Mouse (Mus musculus) right cerebral cortex, postnatal 25 days (tissue): ENCODE results near the gene Mvb12a.
A peak's percentile ranks its signal among the peaks of the same experiment; 100 is the strongest.
"Not testable (repeated sequence)": the region's sequence is repeated elsewhere in the genome, so short reads cannot be mapped to it uniquely, and the experiment has no call there.

Source experiments
- DNase-seq: peaks from one replicate; pipeline ENCODE4 v3.0.0; 2022

Mvb12a gene

DNA sequence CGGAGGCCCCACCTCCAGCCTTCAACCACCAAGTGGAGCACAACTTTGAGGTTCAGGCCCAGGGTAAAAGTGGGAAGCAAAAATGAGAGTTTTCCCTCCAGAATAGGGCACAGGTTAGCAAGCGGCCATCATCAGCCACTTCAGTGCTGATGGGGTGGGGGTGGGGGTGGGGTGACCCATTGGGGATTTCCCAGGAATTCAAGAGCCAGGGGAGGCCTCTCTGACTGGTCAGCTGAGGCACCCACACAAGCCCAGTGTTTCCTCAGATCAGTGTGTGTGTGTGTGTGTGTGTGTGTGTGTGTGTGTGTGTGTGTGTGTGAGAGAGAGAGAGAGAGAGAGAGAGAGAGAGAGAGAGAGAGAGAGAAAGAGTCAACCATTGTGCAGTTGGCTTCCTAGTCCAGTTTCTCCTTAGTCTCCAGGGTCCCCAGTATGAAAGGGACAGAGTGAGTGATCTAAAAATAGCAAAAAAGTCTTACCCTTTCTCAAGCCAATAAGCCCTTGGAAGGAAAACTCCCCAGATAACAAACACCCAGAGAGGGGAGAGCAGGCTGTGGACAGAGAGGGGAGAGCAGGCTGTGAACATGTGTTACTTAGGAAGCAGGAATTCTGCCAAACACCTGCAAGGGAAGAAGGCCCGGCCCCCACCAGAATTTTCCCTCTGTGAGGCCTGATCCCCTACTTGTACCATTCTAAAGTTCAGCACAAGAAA is 15.4 kb upstream of the Mvb12a start:
- DNase-seq: no peak

GRCm38 (mm10) chr8:71528362-71529073 is 14.2 kb upstream of the Mvb12a start:
- no peak for DNase-seq

- not testable (repeated sequence) for DNase-seq
These were observed 11.8 kb upstream of the Mvb12a start for GRCm38 (mm10) chr8:71530735-71531467.

GRCm38 (mm10) chr8:71534263-71534810 is 8.4 kb upstream of the Mvb12a start:
- DNase-seq: no peak

DNA sequence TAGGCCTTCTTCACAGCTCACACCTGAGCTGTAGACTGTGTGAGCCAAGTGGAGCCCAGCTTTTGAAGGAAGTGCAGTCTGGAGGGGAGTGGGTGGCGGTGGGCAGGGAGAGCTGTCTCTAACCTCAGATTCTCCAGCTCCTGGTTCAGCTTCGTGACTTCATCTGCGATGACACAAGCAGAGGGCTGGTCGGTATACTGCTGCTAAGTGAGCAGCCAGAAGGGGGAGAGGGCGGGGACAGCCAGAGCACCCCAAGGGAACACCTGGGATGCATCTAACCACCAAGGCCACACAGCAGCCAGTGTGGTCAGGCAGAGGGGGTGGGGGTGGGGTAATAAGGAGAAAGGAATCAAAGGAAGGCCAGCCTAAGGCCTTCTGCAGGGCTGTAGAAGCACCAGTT is 7.1 kb upstream of the Mvb12a start:
- DNase-seq: no peak

DNA sequence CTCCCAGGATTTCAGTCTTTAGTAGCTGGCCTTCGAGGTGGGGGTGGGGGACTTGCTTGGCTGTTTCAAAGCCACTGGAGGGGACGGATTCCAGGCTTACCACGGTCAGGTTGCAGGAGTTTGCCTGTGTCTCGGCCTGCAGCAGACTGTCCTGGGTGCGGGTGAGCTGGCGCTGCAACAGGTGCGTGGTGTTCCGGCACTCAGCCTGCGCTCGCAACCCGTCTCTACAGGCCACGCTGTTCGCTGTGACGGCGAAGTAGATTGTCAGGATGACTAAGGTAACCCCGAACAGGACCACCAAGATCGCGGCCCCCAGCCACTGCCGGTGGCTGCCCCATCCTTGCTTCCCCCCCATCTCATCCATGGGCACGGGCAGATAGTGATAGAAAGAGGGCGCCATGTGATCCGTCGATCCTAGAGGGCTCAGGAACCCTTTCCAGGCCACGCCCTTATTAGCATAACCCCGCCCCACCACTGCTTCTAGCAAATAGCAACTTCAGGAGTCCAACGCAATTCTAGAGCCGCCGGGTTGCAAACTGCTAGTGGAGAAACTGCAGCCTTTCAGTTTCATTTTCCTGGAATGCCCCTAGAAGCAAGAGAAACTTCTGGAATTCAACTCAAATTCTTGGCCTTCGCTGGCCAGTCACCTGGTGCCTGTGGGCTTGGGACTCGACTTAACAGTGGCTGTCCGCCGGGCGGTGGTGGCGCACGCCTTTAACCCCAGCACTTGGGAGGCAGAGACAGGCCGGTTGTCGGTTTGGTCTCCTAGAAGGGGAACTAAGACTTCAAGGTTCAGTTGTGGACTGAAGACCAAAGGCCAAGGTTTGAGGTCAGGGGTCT is 5.5 kb upstream of the Mvb12a start, which contains the start of gene Bst2:
Bst2 (minus strand) TSS at position 429 of the 840 bp plus-strand sequence.
- DNase-seq: no peak

GRCm38 (mm10) chr8:71543755-71544154 is 1.0 kb downstream of the Mvb12a start:
- DNase-seq: no peak

DNA sequence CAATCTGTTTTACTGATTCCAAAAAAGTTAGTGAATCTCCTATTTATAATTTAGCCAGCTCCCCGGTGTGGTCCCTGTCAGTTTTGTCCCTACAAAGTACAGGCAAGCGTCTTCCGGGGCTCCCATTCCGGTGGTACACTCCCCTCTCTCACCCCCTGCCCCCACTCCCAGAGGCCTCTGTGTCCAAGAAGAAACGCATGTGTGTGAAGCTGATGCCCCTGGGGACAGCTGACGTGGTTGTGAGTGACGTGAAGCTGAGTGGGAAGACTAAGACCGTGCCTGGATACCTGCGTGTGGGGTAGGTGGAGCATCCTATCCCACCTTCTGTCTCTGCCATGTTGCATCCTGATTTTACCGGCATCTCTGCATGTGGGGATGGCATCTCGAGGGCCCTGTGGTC is 2.3 kb downstream of the Mvb12a start:
- DNase-seq: no peak

DNA sequence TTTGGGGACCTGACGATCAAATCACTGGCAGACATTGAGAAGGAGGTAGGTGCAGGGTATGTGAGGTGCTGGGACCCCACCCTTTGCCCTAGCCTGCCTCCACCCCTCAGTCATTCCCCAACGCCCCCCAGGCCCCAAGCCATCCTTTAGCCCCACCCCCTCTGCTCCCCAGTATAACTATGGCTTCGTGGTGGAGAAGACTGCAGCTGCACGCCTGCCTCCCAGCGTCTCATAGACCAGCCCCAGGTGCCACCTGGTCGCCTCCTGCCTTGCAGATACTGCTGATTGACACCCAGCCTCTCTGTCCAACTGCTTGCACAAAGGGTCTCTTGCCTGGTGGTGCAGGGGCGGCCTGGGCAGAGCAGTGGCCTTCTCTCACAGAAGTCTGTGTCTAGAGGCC is 4.9 kb downstream of the Mvb12a start:
- no peak for DNase-seq

GRCm38 (mm10) chr8:71550754-71551153 is 8.0 kb downstream of the Mvb12a start:
- DNase-seq: no peak

- DNase-seq: no peak
These were observed 10.0 kb downstream of the Mvb12a start for GRCm38 (mm10) chr8:71552770-71553169.

- no peak for DNase-seq
These were observed 11.3 kb downstream of the Mvb12a start for GRCm38 (mm10) chr8:71554001-71554400.

DNA sequence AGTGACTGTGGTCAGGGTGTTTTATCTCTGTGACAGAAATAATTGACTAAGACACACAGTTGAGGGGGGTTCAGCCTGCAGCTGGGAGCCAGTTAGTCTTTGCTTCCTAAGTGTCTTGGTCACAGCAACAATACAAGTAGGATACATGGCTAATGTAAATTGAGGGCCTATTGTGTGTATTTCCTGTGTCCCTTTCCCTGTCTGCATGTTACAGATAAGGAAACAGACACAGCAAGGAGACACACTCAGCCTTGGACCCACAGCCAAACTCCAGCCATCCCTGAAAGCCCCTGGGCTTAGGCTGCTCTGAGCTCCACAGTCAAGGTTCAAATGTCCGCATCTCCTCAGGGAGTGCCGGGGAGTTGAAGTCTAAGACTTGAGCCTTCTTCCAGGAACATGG is 11.9 kb downstream of the Mvb12a start:
- no peak for DNase-seq

GRCm38 (mm10) chr8:71558071-71558957 is 15.6 kb downstream of the Mvb12a start, which contains the start of gene Tmem221:
TSS of gene Tmem221 (minus strand) at chr8:71558871.
- no peak for DNase-seq

DNA sequence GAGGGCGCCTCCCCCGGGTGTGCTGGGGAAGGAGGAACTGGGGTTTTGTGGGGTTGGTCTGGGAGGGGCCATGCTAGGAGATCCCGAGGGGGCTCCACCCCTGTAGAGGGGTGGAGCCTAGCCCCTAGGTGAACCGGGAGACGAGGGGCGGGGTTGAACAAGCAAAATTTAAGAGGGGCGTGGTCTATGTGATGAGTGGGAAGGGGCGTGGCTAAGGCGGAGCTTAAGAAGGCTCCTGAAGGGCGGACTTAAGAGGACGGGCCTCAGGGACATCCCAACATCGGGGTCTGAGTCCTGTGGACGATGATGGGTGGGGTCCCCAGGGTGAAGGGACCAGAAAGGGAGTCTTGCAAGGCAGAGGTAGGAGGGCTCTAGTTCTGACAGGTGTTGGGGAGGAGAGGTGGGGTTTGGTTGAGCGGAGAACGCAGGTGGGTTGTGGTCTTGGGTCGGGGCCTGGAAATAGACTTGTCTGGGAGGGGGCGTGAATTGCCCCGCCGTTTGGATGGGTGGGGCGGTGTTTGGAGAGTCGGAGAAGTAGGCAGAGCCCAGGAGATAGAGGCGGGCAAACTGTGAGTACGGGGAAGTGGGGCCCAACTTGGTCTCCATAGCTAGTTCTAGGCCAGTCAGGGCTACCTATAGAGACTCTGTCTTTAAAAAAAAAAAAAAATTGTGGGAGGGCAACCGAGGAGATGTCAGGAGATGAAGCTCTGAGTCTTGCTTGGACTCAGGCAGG is 16.4 kb downstream of the Mvb12a start:
- no peak for DNase-seq

DNA sequence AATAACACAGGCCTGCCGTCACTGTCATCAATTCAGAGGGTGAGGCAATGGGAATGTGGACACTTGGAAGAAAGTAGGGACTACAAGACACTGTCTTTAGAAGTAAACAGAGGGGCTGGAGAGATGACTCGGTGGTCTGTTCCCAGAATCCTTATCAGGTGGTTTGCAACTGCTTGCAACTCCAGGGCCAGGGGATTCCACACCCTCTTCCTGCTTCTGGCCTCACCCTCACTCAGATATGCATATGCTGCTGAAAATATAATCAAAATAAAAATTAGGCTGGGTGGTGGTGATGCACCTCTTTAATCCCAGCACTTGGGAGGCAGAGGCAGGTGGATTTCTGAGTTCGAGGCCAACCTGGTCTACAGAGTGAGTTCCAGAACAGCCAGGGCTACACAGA is 17.3 kb downstream of the Mvb12a start:
- DNase-seq: no peak

GRCm38 (mm10) chr8:71560765-71561164 is 18.0 kb downstream of the Mvb12a start:
- DNase-seq: no peak

DNA sequence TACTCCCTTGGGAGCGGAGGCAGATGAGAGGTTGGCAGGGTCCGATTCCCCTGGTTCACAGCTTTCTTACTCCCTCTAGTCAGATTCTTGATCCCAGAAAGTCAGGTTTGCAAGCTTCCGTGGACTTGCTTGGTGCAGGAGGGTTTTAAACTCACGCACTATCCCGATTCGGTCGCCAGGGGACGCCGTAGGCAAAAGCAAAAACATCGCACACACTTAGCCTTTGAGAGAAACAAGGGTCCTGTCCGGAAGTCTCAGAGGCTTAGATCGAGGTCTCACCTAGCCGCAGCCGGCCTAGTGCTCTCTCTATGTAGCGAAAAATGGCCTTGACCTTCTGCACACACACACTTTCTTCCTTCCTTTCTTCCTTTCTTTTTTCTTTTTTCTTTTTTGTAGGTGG is 18.7 kb downstream of the Mvb12a start:
- no peak for DNase-seq

GRCm38 (mm10) chr8:71562751-71563150 is 20.0 kb downstream of the Mvb12a start:
- peak; percentile 73 for DNase-seq

- no peak for DNase-seq
These were observed 21.3 kb downstream of the Mvb12a start for GRCm38 (mm10) chr8:71563992-71564391.

DNA sequence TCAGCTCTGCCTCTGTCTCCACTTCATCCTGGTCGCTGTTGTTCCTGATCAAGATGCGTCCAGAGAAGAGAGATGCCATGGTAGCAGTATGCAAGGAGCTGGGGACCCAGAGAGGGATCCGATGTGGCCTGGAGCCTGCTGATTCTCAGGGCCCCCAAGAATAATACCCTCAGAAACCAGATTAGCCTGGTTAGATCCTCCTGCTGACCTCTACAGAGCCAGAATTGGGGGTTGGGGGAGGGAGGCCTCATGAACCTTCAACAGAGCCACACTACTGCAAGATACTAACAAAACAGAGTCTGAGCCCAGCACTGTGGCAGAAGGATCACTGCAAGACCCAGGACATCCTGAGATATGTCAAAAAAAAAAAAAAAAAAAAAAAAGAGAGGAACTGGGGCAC is 23.8 kb downstream of the Mvb12a start, which contains the start of gene Nxnl1:
Nxnl1 (minus strand) TSS at position 101 of the 400 bp plus-strand sequence.
- DNase-seq: no peak
